Mouse (Mus musculus): ENCODE measurements around the gene Hspa4. TPM values are rescaled to one million over a fixed set of nuclear protein-coding genes. Genes with fewer than 3 reads are reported as not detected.
"Not testable (repeated sequence)": the region's sequence is repeated elsewhere in the genome, so short reads cannot be mapped to it uniquely, and the experiment has no call there.

The Hspa4 gene
- polyA plus RNA-seq, 1 experiment from 2014 or later = 70.2 TPM

GRCm38 (mm10) chr11:53312823-53313222 is 12.6 kb upstream of the Hspa4 start:
- H3K4me3 ChIP-seq (ENCODE audit: low read length); H3K36me3 ChIP-seq (ENCODE audit: control insufficient read depth, insufficient read depth, low read length); H3K27ac ChIP-seq (ENCODE audit: low read length); H3K27me3 ChIP-seq (ENCODE audit: control insufficient read depth, insufficient read depth, low read depth, low read length); ATAC-seq (ENCODE audit: low read depth); H3K4me2 ChIP-seq (ENCODE audit: low read depth, low read length); H3K9me3 ChIP-seq (ENCODE audit: control insufficient read depth, low read length); H3K9ac ChIP-seq (ENCODE audit: low read length): not testable (repeated sequence)
- H3K4me1 ChIP-seq (replicated peaks; ENCODE audit: control insufficient read depth, insufficient read depth, low read length) = peaks cover 13% of the 10 kb centered on the region
- WGBS = 72% methylated on average over 1 of the region's 1 CpGs

GRCm38 (mm10) chr11:53311385-53311784 is 11.1 kb upstream of the Hspa4 start:
- WGBS = 47% methylated on average over 1 of the region's 1 CpGs
- H3K4me3 ChIP-seq (ENCODE audit: low read length) = no peak overlapping the region
- ATAC-seq (ENCODE audit: low read depth) = no peak
- H3K27me3 ChIP-seq (ENCODE audit: control insufficient read depth, insufficient read depth, low read depth, low read length) = no peaks in the 10 kb centered on the region
- H3K4me1 ChIP-seq (replicated peaks; ENCODE audit: control insufficient read depth, insufficient read depth, low read length) = peaks cover 18% of the 10 kb centered on the region
- no peak overlapping the region for H3K9ac ChIP-seq (ENCODE audit: low read length)
- no peak overlapping the region for H3K4me2 ChIP-seq (ENCODE audit: low read depth, low read length)
- no peaks in the 10 kb centered on the region for H3K36me3 ChIP-seq (ENCODE audit: control insufficient read depth, insufficient read depth, low read length)
- no peak overlapping the region for H3K27ac ChIP-seq (ENCODE audit: low read length)
- no peaks in the 10 kb centered on the region for H3K9me3 ChIP-seq (ENCODE audit: control insufficient read depth, low read length)

- 35% methylated on average over 2 of the region's 2 CpGs for WGBS
- H3K4me1 ChIP-seq (replicated peaks; ENCODE audit: control insufficient read depth, insufficient read depth, low read length) = peaks cover 18% of the 10 kb centered on the region
- ATAC-seq (ENCODE audit: low read depth) = peak; percentile 90
- no peak overlapping the region for H3K9ac ChIP-seq (ENCODE audit: low read length)
- no peak overlapping the region for H3K4me3 ChIP-seq (ENCODE audit: low read length)
- no peaks in the 10 kb centered on the region for H3K9me3 ChIP-seq (ENCODE audit: control insufficient read depth, low read length)
- H3K36me3 ChIP-seq (ENCODE audit: control insufficient read depth, insufficient read depth, low read length) = no peaks in the 10 kb centered on the region
- no peak overlapping the region for H3K4me2 ChIP-seq (ENCODE audit: low read depth, low read length)
- H3K27me3 ChIP-seq (ENCODE audit: control insufficient read depth, insufficient read depth, low read depth, low read length) = no peaks in the 10 kb centered on the region
- peak overlapping the region; percentile 96 for H3K27ac ChIP-seq (ENCODE audit: low read length)
Observed at GRCm38 (mm10) chr11:53308884-53309310, 8.6 kb upstream of the Hspa4 start.

GRCm38 (mm10) chr11:53308251-53308864 is 8.1 kb upstream of the Hspa4 start:
- peak; percentile 80 for ATAC-seq (ENCODE audit: low read depth)
- no peak overlapping the region; the same call in 1 of the 2 replicates for H3K9ac ChIP-seq (ENCODE audit: low read length)
- 0 out of 2 replicates have a peak overlapping the region, but pooled peaks have one; percentile 10 for H3K4me2 ChIP-seq (ENCODE audit: low read depth, low read length)

GRCm38 (mm10) chr11:53307558-53308065 is 7.4 kb upstream of the Hspa4 start:
- H3K36me3 ChIP-seq (ENCODE audit: control insufficient read depth, insufficient read depth, low read length) = no peaks in the 10 kb centered on the region
- H3K9ac ChIP-seq (ENCODE audit: low read length) = no peak overlapping the region
- H3K9me3 ChIP-seq (ENCODE audit: control insufficient read depth, low read length) = no peaks in the 10 kb centered on the region
- no peak overlapping the region for H3K4me3 ChIP-seq (ENCODE audit: low read length)
- peaks cover 18% of the 10 kb centered on the region for H3K4me1 ChIP-seq (replicated peaks; ENCODE audit: control insufficient read depth, insufficient read depth, low read length)
- H3K4me2 ChIP-seq (ENCODE audit: low read depth, low read length) = no peak overlapping the region
- peak overlapping the region; percentile 96 for H3K27ac ChIP-seq (ENCODE audit: low read length)
- no peaks in the 10 kb centered on the region for H3K27me3 ChIP-seq (ENCODE audit: control insufficient read depth, insufficient read depth, low read depth, low read length)
- peak; percentile 56 for ATAC-seq (ENCODE audit: low read depth)
- WGBS = 27% methylated on average over 10 of the region's 10 CpGs

More at GRCm38 (mm10) chr11:53308251-53308864, 8.1 kb upstream of the Hspa4 start:
- Histone ChIP-seq H3K27me3 (ENCODE audit: control insufficient read depth, insufficient read depth, low read depth, low read length) (no peaks in the 10 kb centered on the region), H3K4me3 (ENCODE audit: low read length) (no peak overlapping the region), H3K4me1 (replicated peaks; ENCODE audit: control insufficient read depth, insufficient read depth, low read length) (peaks cover 18% of the 10 kb centered on the region), H3K36me3 (ENCODE audit: control insufficient read depth, insufficient read depth, low read length) (no peaks in the 10 kb centered on the region), H3K27ac (ENCODE audit: low read length) (peak overlapping the region; percentile 96), H3K9me3 (ENCODE audit: control insufficient read depth, low read length) (no peaks in the 10 kb centered on the region)

GRCm38 (mm10) chr11:53306965-53307364 is 6.7 kb upstream of the Hspa4 start:
- H3K36me3 ChIP-seq (ENCODE audit: control insufficient read depth, insufficient read depth, low read length) = no peaks in the 10 kb centered on the region
- H3K4me1 ChIP-seq (replicated peaks; ENCODE audit: control insufficient read depth, insufficient read depth, low read length) = peaks cover 18% of the 10 kb centered on the region
- ATAC-seq (ENCODE audit: low read depth) = no peak; the same call in 1 of the 2 replicates
- no peak overlapping the region for H3K4me2 ChIP-seq (ENCODE audit: low read depth, low read length)
- WGBS = 21% methylated on average over 2 of the region's 2 CpGs
- H3K4me3 ChIP-seq (ENCODE audit: low read length) = no peak overlapping the region
- H3K9ac ChIP-seq (ENCODE audit: low read length) = no peak overlapping the region
- H3K27ac ChIP-seq (ENCODE audit: low read length) = peak overlapping the region; percentile 96
- no peaks in the 10 kb centered on the region for H3K27me3 ChIP-seq (ENCODE audit: control insufficient read depth, insufficient read depth, low read depth, low read length)
- no peaks in the 10 kb centered on the region for H3K9me3 ChIP-seq (ENCODE audit: control insufficient read depth, low read length)

- no peak for ATAC-seq (ENCODE audit: low read depth)
- H3K4me3 ChIP-seq (ENCODE audit: low read length) = no peak overlapping the region
- no peak overlapping the region for H3K4me2 ChIP-seq (ENCODE audit: low read depth, low read length)
- no peaks in the 10 kb centered on the region for H3K27me3 ChIP-seq (ENCODE audit: control insufficient read depth, insufficient read depth, low read depth, low read length)
- no peak overlapping the region for H3K27ac ChIP-seq (ENCODE audit: low read length)
- no peak overlapping the region for H3K9ac ChIP-seq (ENCODE audit: low read length)
- H3K9me3 ChIP-seq (ENCODE audit: control insufficient read depth, low read length) = no peaks in the 10 kb centered on the region
- 80% methylated on average over 14 of the region's 14 CpGs for WGBS
- peaks cover 25% of the 10 kb centered on the region for H3K4me1 ChIP-seq (replicated peaks; ENCODE audit: control insufficient read depth, insufficient read depth, low read length)
- H3K36me3 ChIP-seq (ENCODE audit: control insufficient read depth, insufficient read depth, low read length) = no peaks in the 10 kb centered on the region
Observed at GRCm38 (mm10) chr11:53304044-53304840, 4.0 kb upstream of the Hspa4 start.

GRCm38 (mm10) chr11:53301167-53301515 is 884 bp upstream of the Hspa4 start:
- Histone ChIP-seq H3K27me3 (ENCODE audit: control insufficient read depth, insufficient read depth, low read depth, low read length) (no peaks in the 10 kb centered on the region), H3K36me3 (ENCODE audit: control insufficient read depth, insufficient read depth, low read length) (no peaks in the 10 kb centered on the region), H3K4me3 (ENCODE audit: low read length) (peak overlapping the region; percentile 96), H3K4me1 (replicated peaks; ENCODE audit: control insufficient read depth, insufficient read depth, low read length) (peaks cover 17% of the 10 kb centered on the region), H3K4me2 (ENCODE audit: low read depth, low read length) (peak overlapping the region; percentile 75), H3K9me3 (ENCODE audit: control insufficient read depth, low read length) (no peaks in the 10 kb centered on the region), H3K9ac (ENCODE audit: low read length) (peak overlapping the region; percentile 74), H3K27ac (ENCODE audit: low read length) (peak overlapping the region; percentile 99)
- no peak for ATAC-seq (ENCODE audit: low read depth)
- 44% methylated on average over 9 of the region's 9 CpGs for WGBS

GRCm38 (mm10) chr11:53299551-53300329 is 517 bp downstream of the Hspa4 start:
- peak overlapping the region; percentile 96 for H3K4me3 ChIP-seq (ENCODE audit: low read length)
- ATAC-seq (ENCODE audit: low read depth) = peak; percentile 66
- H3K9ac ChIP-seq (ENCODE audit: low read length) = peak overlapping the region; percentile 97
- H3K4me1 ChIP-seq (replicated peaks; ENCODE audit: control insufficient read depth, insufficient read depth, low read length) = peaks cover 22% of the 10 kb centered on the region
- under 1% methylated on average over 80 of the region's 80 CpGs for WGBS
- H3K4me2 ChIP-seq (ENCODE audit: low read depth, low read length) = peak overlapping the region; percentile 70
- H3K36me3 ChIP-seq (ENCODE audit: control insufficient read depth, insufficient read depth, low read length) = no peaks in the 10 kb centered on the region
- H3K27me3 ChIP-seq (ENCODE audit: control insufficient read depth, insufficient read depth, low read depth, low read length) = no peaks in the 10 kb centered on the region
- no peaks in the 10 kb centered on the region for H3K9me3 ChIP-seq (ENCODE audit: control insufficient read depth, low read length)
- peak overlapping the region; percentile 99 for H3K27ac ChIP-seq (ENCODE audit: low read length)

Data from lung, embryonic 16.5 days (tissue).